Mouse (Mus musculus): ENCODE measurements at regions not wholly inside any gene's neighbourhood (a gene's known extent, or its start where the extent isn't known, plus 50 kb on each side); places are given as distances from the start of the nearest gene placed in this dataset.

DNA sequence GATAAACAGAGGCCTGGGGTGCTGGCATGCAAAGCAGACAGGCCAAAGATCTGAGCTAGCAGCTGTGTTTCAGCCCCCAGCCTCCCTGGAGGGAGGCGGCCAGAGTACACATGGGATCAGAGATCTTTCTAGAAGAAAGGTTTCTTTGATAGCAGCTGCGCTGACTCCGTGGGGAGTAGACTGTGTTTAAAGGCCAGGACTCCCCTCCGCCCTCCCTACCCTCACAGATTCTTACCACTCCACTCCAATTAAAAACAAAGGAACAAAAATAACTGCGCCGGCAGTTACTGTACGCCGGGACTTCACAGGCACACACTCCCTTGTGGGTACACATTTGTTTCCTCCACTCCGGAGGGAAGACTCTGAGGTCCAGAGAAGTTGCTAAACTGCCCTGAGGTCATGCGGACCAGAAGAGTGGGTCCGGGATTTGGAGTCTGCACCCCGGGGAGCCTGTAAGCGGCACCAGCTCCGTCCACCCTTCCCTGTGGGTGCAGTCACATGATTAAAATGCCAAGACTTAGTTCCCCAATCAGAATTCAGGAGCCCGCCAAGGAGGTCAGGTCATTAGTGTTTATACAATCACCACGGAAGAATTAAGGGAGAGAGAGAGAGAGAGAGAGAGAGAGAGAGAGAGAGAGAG, 411.5 kb downstream of the Zfp536 start:
- TF ChIP-seq CTCF (IDR thresholded peaks at IDR 0.05; ENCODE audit: borderline replicate concordance, insufficient read depth, low read length) (no peak), POLR2A (IDR thresholded peaks at IDR 0.05; ENCODE audit: low read depth, low read length) (peak; percentile 47)

Measured in embryonic fibroblast, embryonic 13.5 days (primary cell).